Mouse (Mus musculus): ENCODE measurements around the gene Aldh9a1. TPM values are rescaled to one million over a fixed set of nuclear protein-coding genes. Genes with fewer than 3 reads are reported as not detected.
A peak's percentile ranks its signal among the peaks of the same experiment; 100 is the strongest.

Aldh9a1 gene
- polyA plus RNA-seq, 1 experiment: 33.4 TPM

GRCm38 (mm10) chr1:167350597-167351415 is 1.0 kb downstream of the Aldh9a1 start:
- TF ChIP-seq CTCF (IDR thresholded peaks at IDR 0.05; ENCODE audit: extremely low read depth, insufficient read depth, low read length) (no peak), POLR2A (IDR thresholded peaks at IDR 0.05; ENCODE audit: extremely low read depth, insufficient read depth, low read length) (no peak)
- no peak overlapping the region for H3K27ac ChIP-seq (ENCODE audit: insufficient read depth, low read length)
- no peaks in the 10 kb centered on the region for H3K4me1 ChIP-seq (ENCODE audit: control insufficient read depth, insufficient read depth, low read length)
- peak overlapping the region; percentile 77 for H3K4me3 ChIP-seq (ENCODE audit: insufficient read depth, low read length)

DNA sequence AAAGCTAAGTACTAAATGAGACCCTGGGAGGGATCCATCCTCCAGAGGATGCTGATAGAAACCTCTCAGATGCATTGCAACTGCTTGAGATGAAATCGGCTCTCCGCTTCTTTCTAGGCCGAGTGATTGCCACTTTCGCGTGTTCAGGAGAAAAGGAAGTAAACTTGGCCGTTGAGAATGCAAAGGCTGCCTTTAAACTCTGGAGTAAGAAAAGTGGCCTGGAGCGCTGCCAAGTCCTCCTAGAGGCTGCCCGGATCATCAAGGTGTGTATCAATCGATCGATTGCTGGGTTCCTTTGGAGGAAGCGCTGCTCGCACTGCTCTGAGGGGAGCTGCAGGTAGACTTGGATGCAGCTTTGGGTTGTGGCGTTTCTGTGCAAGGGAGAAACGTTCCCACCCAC is 2.6 kb downstream of the Aldh9a1 start:
- no peaks in the 10 kb centered on the region for H3K4me1 ChIP-seq (ENCODE audit: control insufficient read depth, insufficient read depth, low read length)
- TF ChIP-seq CTCF (IDR thresholded peaks at IDR 0.05; ENCODE audit: extremely low read depth, insufficient read depth, low read length) (no peak), POLR2A (IDR thresholded peaks at IDR 0.05; ENCODE audit: extremely low read depth, insufficient read depth, low read length) (no peak)

DNA sequence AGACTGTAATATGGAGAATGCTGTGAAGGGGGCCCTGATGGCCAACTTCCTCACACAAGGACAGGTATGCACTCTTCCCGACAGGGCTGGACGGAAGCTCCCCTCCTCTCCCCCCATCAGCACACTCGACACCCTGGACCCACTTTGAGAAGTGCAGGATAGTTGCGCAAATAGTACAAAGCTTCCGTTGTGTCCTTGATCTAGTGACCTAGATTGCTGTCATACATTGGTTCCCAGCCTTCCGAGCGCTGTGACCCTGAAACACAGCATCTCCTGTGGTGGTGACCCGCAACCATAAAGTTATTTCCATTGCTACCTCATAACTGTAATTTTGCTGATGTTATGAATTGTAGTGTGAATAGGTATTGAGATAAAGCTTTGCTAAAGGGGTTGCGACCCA is 7.6 kb downstream of the Aldh9a1 start:
- Histone ChIP-seq H3K27ac (ENCODE audit: insufficient read depth, low read length) (no peak overlapping the region), H3K4me1 (ENCODE audit: control insufficient read depth, insufficient read depth, low read length) (no peaks in the 10 kb centered on the region), H3K4me3 (ENCODE audit: insufficient read depth, low read length) (no peak overlapping the region)
- TF ChIP-seq CTCF (IDR thresholded peaks at IDR 0.05; ENCODE audit: extremely low read depth, insufficient read depth, low read length): no peak
- TF ChIP-seq POLR2A (IDR thresholded peaks at IDR 0.05; ENCODE audit: extremely low read depth, insufficient read depth, low read length): no peak

More for the DNA sequence above, 2.6 kb downstream of the Aldh9a1 start:
- no peak overlapping the region for H3K27ac ChIP-seq (ENCODE audit: insufficient read depth, low read length)
- no peak overlapping the region for H3K4me3 ChIP-seq (ENCODE audit: insufficient read depth, low read length)

DNA sequence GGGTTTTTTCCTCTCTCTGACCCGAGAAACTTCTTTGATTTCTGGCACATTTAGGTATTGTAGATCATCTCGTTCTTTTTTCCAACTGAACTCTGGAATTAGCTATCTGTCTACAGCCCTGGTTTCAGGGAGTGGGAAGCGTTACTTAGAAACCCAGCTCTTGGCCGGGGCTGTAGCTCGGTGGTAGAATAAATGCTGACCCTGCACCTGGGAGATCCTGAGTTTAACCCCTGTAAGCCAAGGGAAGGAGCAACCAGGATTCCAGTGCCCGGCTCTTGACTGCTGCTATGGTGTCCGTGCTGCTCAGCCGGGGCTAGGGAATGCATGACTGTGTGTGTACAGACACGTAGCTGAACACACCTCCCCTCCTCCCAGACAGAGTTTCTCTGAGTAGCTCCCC is 8.9 kb downstream of the Aldh9a1 start:
- Histone ChIP-seq H3K27ac (ENCODE audit: insufficient read depth, low read length) (no peak overlapping the region), H3K4me3 (ENCODE audit: insufficient read depth, low read length) (no peak overlapping the region), H3K4me1 (ENCODE audit: control insufficient read depth, insufficient read depth, low read length) (no peaks in the 10 kb centered on the region)
- TF ChIP-seq POLR2A (IDR thresholded peaks at IDR 0.05; ENCODE audit: extremely low read depth, insufficient read depth, low read length) (no peak), CTCF (IDR thresholded peaks at IDR 0.05; ENCODE audit: extremely low read depth, insufficient read depth, low read length) (no peak)

- Histone ChIP-seq H3K4me3 (ENCODE audit: insufficient read depth, low read length) (no peak overlapping the region), H3K4me1 (ENCODE audit: control insufficient read depth, insufficient read depth, low read length) (no peaks in the 10 kb centered on the region), H3K27ac (ENCODE audit: insufficient read depth, low read length) (no peak overlapping the region)
- TF ChIP-seq CTCF (IDR thresholded peaks at IDR 0.05; ENCODE audit: extremely low read depth, insufficient read depth, low read length) (no peak), POLR2A (IDR thresholded peaks at IDR 0.05; ENCODE audit: extremely low read depth, insufficient read depth, low read length) (no peak)
These were observed 10.5 kb downstream of the Aldh9a1 start for GRCm38 (mm10) chr1:167360268-167360667.

DNA sequence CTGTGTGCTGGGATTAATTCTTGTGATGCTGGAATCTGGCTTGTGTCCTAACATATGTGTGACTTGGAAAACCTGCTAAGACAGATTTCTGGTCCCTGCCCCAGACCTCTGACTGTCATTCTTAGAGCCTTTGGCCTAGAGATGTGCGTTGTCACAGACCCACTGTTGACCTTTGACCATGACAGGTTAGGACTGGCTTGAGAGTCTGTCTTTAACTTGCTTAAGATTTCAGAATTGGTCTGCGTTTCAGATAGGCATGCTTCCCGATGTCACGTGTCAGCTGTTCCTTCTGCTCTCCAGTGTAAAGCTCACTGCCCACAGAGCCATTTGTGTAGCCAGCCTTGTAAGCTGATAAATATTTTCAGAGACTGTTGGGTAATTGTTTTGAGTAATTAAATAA is 13.0 kb downstream of the Aldh9a1 start:
- H3K27ac ChIP-seq (ENCODE audit: insufficient read depth, low read length): no peak overlapping the region
- TF ChIP-seq POLR2A (IDR thresholded peaks at IDR 0.05; ENCODE audit: extremely low read depth, insufficient read depth, low read length) (no peak), CTCF (IDR thresholded peaks at IDR 0.05; ENCODE audit: extremely low read depth, insufficient read depth, low read length) (no peak)
- no peaks in the 10 kb centered on the region; the same call in 1 of the 2 replicates for H3K4me1 ChIP-seq (ENCODE audit: control insufficient read depth, insufficient read depth, low read length)
- H3K4me3 ChIP-seq (ENCODE audit: insufficient read depth, low read length): no peak overlapping the region

DNA sequence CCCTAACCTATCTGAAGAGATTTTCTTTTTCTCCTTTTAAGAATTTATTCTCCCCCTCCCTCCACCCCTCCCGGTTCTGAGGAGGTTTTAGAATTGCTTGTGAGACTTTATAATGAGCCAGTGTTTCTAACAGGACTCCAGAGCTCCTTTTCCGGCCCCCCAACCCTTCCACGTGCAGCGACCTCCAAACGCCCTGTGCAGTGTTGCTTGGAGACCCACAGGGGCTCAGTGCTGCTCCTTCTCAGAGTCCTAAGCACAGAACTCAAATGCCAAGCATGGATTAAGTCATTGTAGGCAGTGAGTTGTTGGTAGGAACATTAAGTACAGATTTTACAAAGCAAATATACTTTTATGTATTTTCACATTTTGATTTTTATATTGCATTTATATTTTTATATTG is 13.5 kb downstream of the Aldh9a1 start:
- no peak overlapping the region for H3K4me3 ChIP-seq (ENCODE audit: insufficient read depth, low read length)
- H3K4me1 ChIP-seq (ENCODE audit: control insufficient read depth, insufficient read depth, low read length): no peaks in the 10 kb centered on the region; the same call in 1 of the 2 replicates
- TF ChIP-seq POLR2A (IDR thresholded peaks at IDR 0.05; ENCODE audit: extremely low read depth, insufficient read depth, low read length): no peak
- no peak for TF ChIP-seq CTCF (IDR thresholded peaks at IDR 0.05; ENCODE audit: extremely low read depth, insufficient read depth, low read length)
- H3K27ac ChIP-seq (ENCODE audit: insufficient read depth, low read length): no peak overlapping the region

DNA sequence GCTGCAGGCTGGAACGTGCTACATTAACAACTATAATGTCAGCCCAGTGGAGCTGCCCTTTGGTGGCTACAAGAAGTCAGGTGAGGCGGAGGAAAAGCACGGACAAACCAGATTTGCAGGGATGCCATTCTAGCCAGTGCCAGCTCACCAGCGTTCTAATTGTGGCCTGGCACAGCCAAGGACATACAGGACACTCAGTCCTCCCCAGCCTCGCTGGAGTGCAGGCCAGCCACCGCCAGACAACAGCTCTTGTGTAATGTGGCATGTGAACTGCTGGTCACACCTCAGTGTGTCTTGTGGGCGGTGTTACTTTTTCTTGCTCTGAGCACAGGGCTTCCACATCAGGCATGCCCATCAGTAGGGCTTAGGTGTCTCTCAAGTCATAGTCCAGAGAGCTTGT is 16.0 kb downstream of the Aldh9a1 start:
- Histone ChIP-seq H3K27ac (ENCODE audit: insufficient read depth, low read length) (no peak overlapping the region), H3K4me1 (ENCODE audit: control insufficient read depth, insufficient read depth, low read length) (no peaks in the 10 kb centered on the region; the same call in 1 of the 2 replicates), H3K4me3 (ENCODE audit: insufficient read depth, low read length) (no peak overlapping the region)
- TF ChIP-seq POLR2A (IDR thresholded peaks at IDR 0.05; ENCODE audit: extremely low read depth, insufficient read depth, low read length): no peak
- no peak for TF ChIP-seq CTCF (IDR thresholded peaks at IDR 0.05; ENCODE audit: extremely low read depth, insufficient read depth, low read length)

DNA sequence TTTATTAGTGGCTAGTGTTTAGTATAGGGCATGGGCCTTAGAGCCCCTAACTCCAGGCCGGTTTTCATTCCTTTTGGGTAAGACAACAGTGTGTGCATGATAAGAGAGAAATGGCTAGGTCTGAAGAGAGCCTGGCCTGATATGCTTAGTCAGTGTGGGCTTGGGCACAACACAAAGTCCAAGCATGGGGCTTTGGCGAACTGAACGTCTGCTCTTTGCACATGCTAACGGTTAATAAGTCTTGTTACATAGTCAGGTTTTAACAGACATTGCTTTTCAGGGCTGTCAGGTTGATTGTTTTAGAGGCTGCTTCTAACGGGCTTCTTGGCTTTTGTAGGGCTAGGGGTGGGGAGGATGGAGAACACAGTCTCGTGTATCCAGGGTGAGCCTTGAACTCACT is 16.8 kb downstream of the Aldh9a1 start:
- TF ChIP-seq CTCF (IDR thresholded peaks at IDR 0.05; ENCODE audit: extremely low read depth, insufficient read depth, low read length) (no peak), POLR2A (IDR thresholded peaks at IDR 0.05; ENCODE audit: extremely low read depth, insufficient read depth, low read length) (no peak)
- H3K4me3 ChIP-seq (ENCODE audit: insufficient read depth, low read length): no peak overlapping the region
- H3K27ac ChIP-seq (ENCODE audit: insufficient read depth, low read length): no peak overlapping the region
- no peaks in the 10 kb centered on the region; the same call in 1 of the 2 replicates for H3K4me1 ChIP-seq (ENCODE audit: control insufficient read depth, insufficient read depth, low read length)

GRCm38 (mm10) chr1:167368018-167368417 is 18.2 kb downstream of the Aldh9a1 start:
- TF ChIP-seq CTCF (IDR thresholded peaks at IDR 0.05; ENCODE audit: extremely low read depth, insufficient read depth, low read length) (no peak), POLR2A (IDR thresholded peaks at IDR 0.05; ENCODE audit: extremely low read depth, insufficient read depth, low read length) (no peak)
- no peak overlapping the region for H3K27ac ChIP-seq (ENCODE audit: insufficient read depth, low read length)
- H3K4me3 ChIP-seq (ENCODE audit: insufficient read depth, low read length): no peak overlapping the region
- H3K4me1 ChIP-seq (ENCODE audit: control insufficient read depth, insufficient read depth, low read length): no peaks in the 10 kb centered on the region; the same call in 1 of the 2 replicates
